Mouse (Mus musculus): ENCODE measurements around the gene Tmco1. TPM values are rescaled to one million over a fixed set of nuclear protein-coding genes. Genes with fewer than 3 reads are reported as not detected.

Tmco1 gene
- polyA plus RNA-seq, 1 experiment from 2014 or later: 76.4 TPM

GRCm38 (mm10) chr1:167271841-167272240 lies 36.3 kb upstream of the Tmco1 start:
- Histone ChIP-seq H3K4me1 (peaks cover 57% of the 10 kb centered on the region), H3K9ac (no peak overlapping the region), H3K4me2 (replicated peaks) (no peak overlapping the region), H3K27ac (peak overlapping the region; percentile 25; the same call in 1 of the 2 replicates), H3K36me3 (no peaks in the 10 kb centered on the region), H3K4me3 (no peak overlapping the region), H3K27me3 (no peaks in the 10 kb centered on the region), H3K9me3 (replicated peaks) (no peaks in the 10 kb centered on the region)
- no peak for ATAC-seq (ENCODE audit: low FRiP score)
- 49% methylated on average over 8 of the region's 8 CpGs for WGBS

- Histone ChIP-seq H3K9me3 (replicated peaks) (no peaks in the 10 kb centered on the region), H3K27me3 (no peaks in the 10 kb centered on the region), H3K4me2 (replicated peaks) (no peak overlapping the region), H3K4me1 (peaks cover 46% of the 10 kb centered on the region), H3K27ac (no peak overlapping the region), H3K9ac (no peak overlapping the region), H3K4me3 (no peak overlapping the region), H3K36me3 (no peaks in the 10 kb centered on the region)
- no peak for ATAC-seq (ENCODE audit: low FRiP score)
- 68% methylated on average over 14 of the region's 14 CpGs for WGBS
These were observed 34.6 kb upstream of the Tmco1 start for GRCm38 (mm10) chr1:167273380-167274163.

- H3K9me3 ChIP-seq (replicated peaks): no peaks in the 10 kb centered on the region
- no peak overlapping the region for H3K27ac ChIP-seq
- H3K4me2 ChIP-seq (replicated peaks): no peak overlapping the region
- H3K36me3 ChIP-seq: no peaks in the 10 kb centered on the region
- H3K4me1 ChIP-seq: peaks cover 42% of the 10 kb centered on the region
- WGBS: 84% methylated on average over 12 of the region's 12 CpGs
- H3K4me3 ChIP-seq: no peak overlapping the region
- no peaks in the 10 kb centered on the region for H3K27me3 ChIP-seq
- no peak overlapping the region for H3K9ac ChIP-seq
- no peak for ATAC-seq (ENCODE audit: low FRiP score)
These were observed 33.4 kb upstream of the Tmco1 start for GRCm38 (mm10) chr1:167274646-167275390.

GRCm38 (mm10) chr1:167278395-167278794 lies 29.8 kb upstream of the Tmco1 start:
- Histone ChIP-seq H3K4me1 (peaks cover 34% of the 10 kb centered on the region), H3K27me3 (no peaks in the 10 kb centered on the region), H3K4me3 (no peak overlapping the region), H3K9me3 (replicated peaks) (no peaks in the 10 kb centered on the region), H3K9ac (no peak overlapping the region), H3K4me2 (replicated peaks) (no peak overlapping the region), H3K27ac (no peak overlapping the region), H3K36me3 (no peaks in the 10 kb centered on the region; the same call in 1 of the 2 replicates)
- ATAC-seq (ENCODE audit: low FRiP score): no peak
- WGBS: 78% methylated on average over 6 of the region's 6 CpGs

- H3K4me1 ChIP-seq: peaks cover 26% of the 10 kb centered on the region
- WGBS: 72% methylated on average over 13 of the region's 13 CpGs
- no peak for ATAC-seq (ENCODE audit: low FRiP score)
These were observed 28.9 kb upstream of the Tmco1 start for GRCm38 (mm10) chr1:167279160-167279715.

GRCm38 (mm10) chr1:167280061-167280460 lies 28.1 kb upstream of the Tmco1 start:
- WGBS: 87% methylated on average over 10 of the region's 10 CpGs

More at GRCm38 (mm10) chr1:167279160-167279715, 28.9 kb upstream of the Tmco1 start:
- no peak overlapping the region for H3K4me2 ChIP-seq (replicated peaks)
- H3K9me3 ChIP-seq (replicated peaks): no peaks in the 10 kb centered on the region
- no peak overlapping the region for H3K27ac ChIP-seq
- no peaks in the 10 kb centered on the region; the same call in 1 of the 2 replicates for H3K36me3 ChIP-seq
- no peaks in the 10 kb centered on the region for H3K27me3 ChIP-seq
- no peak overlapping the region for H3K9ac ChIP-seq
- H3K4me3 ChIP-seq: no peak overlapping the region

GRCm38 (mm10) chr1:167282112-167282511 lies 26.1 kb upstream of the Tmco1 start:
- Histone ChIP-seq H3K4me1 (peaks cover 30% of the 10 kb centered on the region), H3K4me2 (replicated peaks) (peak overlapping the region; percentile 73), H3K36me3 (no peaks in the 10 kb centered on the region; the same call in 1 of the 2 replicates), H3K9ac (no peak overlapping the region), H3K27me3 (no peaks in the 10 kb centered on the region), H3K9me3 (replicated peaks) (no peaks in the 10 kb centered on the region), H3K4me3 (no peak overlapping the region), H3K27ac (no peak overlapping the region)
- no peak for ATAC-seq (ENCODE audit: low FRiP score)
- whole genome bisulfite sequencing: 45% methylated on average over 3 of the region's 3 CpGs

More at GRCm38 (mm10) chr1:167280061-167280460, 28.1 kb upstream of the Tmco1 start:
- no peak overlapping the region for H3K9ac ChIP-seq
- H3K9me3 ChIP-seq (replicated peaks): no peaks in the 10 kb centered on the region
- no peaks in the 10 kb centered on the region for H3K27me3 ChIP-seq
- no peaks in the 10 kb centered on the region; the same call in 1 of the 2 replicates for H3K36me3 ChIP-seq
- no peak overlapping the region for H3K4me2 ChIP-seq (replicated peaks)
- H3K4me3 ChIP-seq: no peak overlapping the region
- H3K4me1 ChIP-seq: peaks cover 25% of the 10 kb centered on the region
- no peak for ATAC-seq (ENCODE audit: low FRiP score)
- H3K27ac ChIP-seq: no peak overlapping the region

- no peak overlapping the region for H3K27ac ChIP-seq
- H3K9me3 ChIP-seq (replicated peaks): no peaks in the 10 kb centered on the region
- no peaks in the 10 kb centered on the region for H3K27me3 ChIP-seq
- no peaks in the 10 kb centered on the region; the same call in 1 of the 2 replicates for H3K36me3 ChIP-seq
- peak overlapping the region; percentile 95; the same call in 1 of the 2 replicates for H3K9ac ChIP-seq
- peak overlapping the region; percentile 73 for H3K4me2 ChIP-seq (replicated peaks)
- peak overlapping the region; percentile 89 for H3K4me3 ChIP-seq
- no peak for ATAC-seq (ENCODE audit: low FRiP score)
- peaks cover 30% of the 10 kb centered on the region for H3K4me1 ChIP-seq
- WGBS: 51% methylated on average over 5 of the region's 5 CpGs
These were observed 25.4 kb upstream of the Tmco1 start for GRCm38 (mm10) chr1:167282768-167283167.

- Histone ChIP-seq H3K4me1 (peaks cover 30% of the 10 kb centered on the region), H3K27me3 (0 out of 2 replicates have a peak, but pooled peaks cover under 1% of the 10 kb centered on the region), H3K4me2 (replicated peaks) (peak overlapping the region; percentile 73), H3K36me3 (no peaks in the 10 kb centered on the region; the same call in 1 of the 2 replicates), H3K9me3 (replicated peaks) (no peaks in the 10 kb centered on the region), H3K27ac (peak overlapping the region; percentile 96), H3K9ac (peak overlapping the region; percentile 95), H3K4me3 (peak overlapping the region; percentile 89)
- under 1% methylated on average over 44 of the region's 44 CpGs for WGBS
- peak; percentile 44 for ATAC-seq (ENCODE audit: low FRiP score)
These were observed 24.5 kb upstream of the Tmco1 start for GRCm38 (mm10) chr1:167283441-167284257.

- peak overlapping the region; percentile 73 for H3K4me2 ChIP-seq (replicated peaks)
- H3K9ac ChIP-seq: peak overlapping the region; percentile 95
- 0% methylated on average over 73 of the region's 73 CpGs for WGBS
- peak overlapping the region; percentile 96 for H3K27ac ChIP-seq
- H3K4me3 ChIP-seq: peak overlapping the region; percentile 89
- H3K4me1 ChIP-seq: peaks cover 30% of the 10 kb centered on the region
- H3K9me3 ChIP-seq (replicated peaks): no peaks in the 10 kb centered on the region
- ATAC-seq (ENCODE audit: low FRiP score): peak; percentile 74
- H3K36me3 ChIP-seq: no peaks in the 10 kb centered on the region; the same call in 1 of the 2 replicates
- H3K27me3 ChIP-seq: 0 out of 2 replicates have a peak, but pooled peaks cover 4% of the 10 kb centered on the region
These were observed 23.8 kb upstream of the Tmco1 start for GRCm38 (mm10) chr1:167284258-167284836.

GRCm38 (mm10) chr1:167284837-167285319 lies 23.3 kb upstream of the Tmco1 start:
- ATAC-seq (ENCODE audit: low FRiP score): peak; percentile 89
- WGBS: under 1% methylated on average over 42 of the region's 51 CpGs

More at GRCm38 (mm10) chr1:167284837-167285319, 23.3 kb upstream of the Tmco1 start:
- Histone ChIP-seq H3K4me2 (replicated peaks) (peak overlapping the region; percentile 73), H3K4me1 (peaks cover 35% of the 10 kb centered on the region), H3K36me3 (no peaks in the 10 kb centered on the region; the same call in 1 of the 2 replicates), H3K9ac (peak overlapping the region; percentile 95), H3K27ac (peak overlapping the region; percentile 96), H3K9me3 (replicated peaks) (no peaks in the 10 kb centered on the region), H3K4me3 (peak overlapping the region; percentile 89), H3K27me3 (0 out of 2 replicates have a peak, but pooled peaks cover 4% of the 10 kb centered on the region)

Measured in hindbrain, embryonic 12.5 days (tissue).